Mouse (Mus musculus) heart, postnatal 14 days (tissue): ENCODE measurements around the gene Syt1. TPM values are rescaled to one million over a fixed set of nuclear protein-coding genes. Genes with fewer than 3 reads are reported as not detected.

Source experiments
- DNase-seq, 2 experiments: peaks; one replicate each; pipeline ENCODE4 v3.0.0; 2021 to 2022
- intact Hi-C: fragments of 180-260 bp; cut with DNase I; formaldehyde crosslinking; loops from one replicate; pipeline ENCODE4 v1.15.1; 2025
- long read RNA-seq, 2 experiments: library from polyadenylated mRNA; stranded (forward); transcript quantifications; one replicate each; pipeline ENCODE4 v2.0.0; 2021
- total RNA-seq, 2 experiments: library from RNA; stranded (reverse); gene quantifications; 2 replicates each; pipeline ENCODE4 v1.2.3; 2021

Syt1 gene
- total RNA-seq: under 1 TPM; 0.12 TPM
- long read RNA-seq, experiment 1, partial matches to known transcripts: 0 of 1 reads
- long read RNA-seq, experiment 1, other reads (novel, unspliced or antisense): 1 of 1 reads
- long read RNA-seq, experiment 2: 0 reads

DNA sequence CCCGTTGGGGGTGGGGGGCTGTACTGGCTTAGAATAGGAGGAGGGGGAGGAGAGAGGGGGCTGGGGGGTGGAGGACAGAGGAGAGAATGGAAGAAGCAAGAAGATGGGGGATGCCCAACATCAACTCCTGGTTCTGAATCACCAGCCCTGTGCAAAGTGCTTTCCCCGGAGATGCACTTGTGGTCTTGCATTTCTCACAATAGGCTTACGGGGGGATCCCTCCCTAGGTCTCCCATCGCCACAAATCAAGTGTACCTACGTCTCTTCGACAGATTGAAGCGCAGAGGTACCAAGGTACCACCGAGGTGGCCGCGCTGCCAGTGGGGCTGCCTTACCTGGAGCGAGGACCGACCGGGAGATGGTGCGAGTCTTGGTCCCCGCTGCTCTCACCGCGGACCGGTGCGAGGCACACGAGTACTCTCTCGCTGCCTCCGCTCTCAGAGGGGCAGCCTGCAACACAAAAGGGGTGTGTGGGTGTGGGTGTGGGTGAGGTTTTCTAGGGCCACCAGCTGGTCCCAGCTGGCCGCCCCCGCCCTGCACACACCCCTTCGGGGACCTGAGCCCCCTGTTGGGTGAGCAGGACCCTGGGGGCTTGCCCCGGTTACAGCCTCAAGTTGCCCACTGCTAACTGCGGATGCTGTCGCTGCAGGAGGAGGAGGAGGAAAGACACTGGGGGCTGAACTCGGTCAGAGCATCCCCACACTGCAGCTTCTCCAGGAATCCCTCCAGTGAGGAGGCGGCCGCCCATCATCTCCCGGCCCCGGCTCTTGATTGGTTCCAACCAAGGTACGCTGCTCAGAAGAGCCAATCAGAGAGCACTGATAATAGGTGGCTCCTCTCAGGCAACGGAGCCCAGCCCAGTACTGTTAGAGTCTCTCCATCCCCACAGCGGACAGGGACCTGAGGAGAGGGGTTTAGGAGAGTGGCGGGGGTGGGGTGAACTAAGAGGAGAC is at the start of gene Syt1:
Gene Syt1 (minus strand): TSS at position 742 of the 953 bp plus-strand sequence.
- intact Hi-C loops: no loop called here

GRCm38 (mm10) chr10:109056500-109056899 is 45.7 kb upstream of the Syt1 start:
- intact Hi-C loops: no loop called here
- no peak for DNase-seq

More for the DNA sequence above, at the start of gene Syt1:
- peak; percentile 2 to 16 for DNase-seq

- no peak for DNase-seq
- intact Hi-C loops: no loop called here
These were observed 36.8 kb upstream of the Syt1 start for GRCm38 (mm10) chr10:109047537-109047936.

GRCm38 (mm10) chr10:109046988-109047387 is 36.2 kb upstream of the Syt1 start:
- DNase-seq: no peak
- intact Hi-C loops: no loop called here

DNA sequence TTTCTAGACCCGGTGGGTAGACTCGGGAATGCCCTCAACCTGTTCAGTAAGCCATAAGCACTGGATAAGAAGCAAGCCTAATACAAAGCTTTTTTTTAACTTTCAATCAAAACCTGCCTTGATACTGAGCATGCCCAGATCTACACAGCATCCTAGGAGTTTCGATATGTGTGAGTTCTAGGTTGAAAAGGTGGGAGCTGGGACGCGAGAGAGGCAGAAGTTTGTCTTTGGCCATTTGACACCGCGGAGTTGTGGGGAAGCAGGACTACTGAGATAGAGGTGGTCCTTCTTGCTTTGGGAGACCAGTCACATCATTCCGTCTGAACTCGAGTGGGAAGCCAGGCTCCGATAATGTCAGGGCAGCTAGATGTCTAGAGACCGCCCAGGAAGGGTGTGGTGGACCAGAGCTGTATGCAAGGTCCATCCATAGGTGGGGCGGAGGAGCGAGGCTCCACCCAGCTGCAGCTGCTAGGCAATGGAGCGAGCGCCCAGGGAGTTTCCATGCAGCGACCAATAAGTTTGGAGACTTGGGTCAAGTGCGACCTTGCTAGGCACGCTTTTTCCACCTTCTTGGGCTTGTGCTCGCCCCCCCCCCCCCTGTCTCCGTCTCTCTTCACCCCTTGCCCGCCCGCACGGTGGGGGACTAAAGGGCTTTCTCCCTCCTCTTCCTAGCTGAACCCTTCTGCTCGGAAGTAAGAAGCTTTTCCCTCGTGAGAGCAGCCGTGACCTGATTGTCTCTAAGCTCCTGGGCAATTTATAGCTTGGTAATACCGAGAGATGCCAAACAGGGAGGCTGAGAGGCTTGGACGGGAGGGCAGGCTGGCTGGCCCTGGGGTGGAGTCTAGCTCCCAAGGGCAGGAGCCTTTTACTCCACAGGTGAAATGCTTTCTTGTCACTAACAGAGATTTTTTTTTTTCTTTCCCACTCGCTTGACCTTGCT is 714 bp upstream of the Syt1 start:
- intact Hi-C loops: no loop called here
- peak in 1 of 2 experiments; percentile 3 for DNase-seq

DNA sequence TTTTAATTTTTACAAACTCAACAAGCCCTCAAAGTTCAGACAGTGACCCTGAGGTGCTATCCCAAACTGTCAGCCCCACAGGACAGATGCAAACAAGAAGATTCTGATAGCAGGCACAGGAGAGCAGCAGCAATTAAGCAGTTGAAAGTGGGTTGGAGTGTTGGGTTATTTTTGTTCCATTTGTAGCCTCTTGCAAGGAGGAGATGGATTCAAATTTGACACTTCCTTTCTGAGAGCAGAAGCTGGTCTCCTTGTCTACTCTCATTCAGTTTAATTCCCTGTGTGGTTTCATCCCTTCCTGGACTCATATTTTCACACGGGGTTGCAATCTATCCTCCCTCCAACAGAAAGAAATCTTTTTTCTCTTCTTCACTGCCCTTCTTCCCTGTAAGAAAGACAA is 951 bp downstream of the Syt1 start:
- DNase-seq: no peak
- intact Hi-C loops: no loop called here

GRCm38 (mm10) chr10:109008456-109008855 is 2.3 kb downstream of the Syt1 start:
- no peak for DNase-seq
- intact Hi-C loops: no loop called here

GRCm38 (mm10) chr10:109003482-109003881 is 7.3 kb downstream of the Syt1 start:
- DNase-seq: no peak
- intact Hi-C loops: no loop called here

GRCm38 (mm10) chr10:108987250-108987649 is 23.5 kb downstream of the Syt1 start:
- intact Hi-C loops: no loop called here
- no peak for DNase-seq

DNA sequence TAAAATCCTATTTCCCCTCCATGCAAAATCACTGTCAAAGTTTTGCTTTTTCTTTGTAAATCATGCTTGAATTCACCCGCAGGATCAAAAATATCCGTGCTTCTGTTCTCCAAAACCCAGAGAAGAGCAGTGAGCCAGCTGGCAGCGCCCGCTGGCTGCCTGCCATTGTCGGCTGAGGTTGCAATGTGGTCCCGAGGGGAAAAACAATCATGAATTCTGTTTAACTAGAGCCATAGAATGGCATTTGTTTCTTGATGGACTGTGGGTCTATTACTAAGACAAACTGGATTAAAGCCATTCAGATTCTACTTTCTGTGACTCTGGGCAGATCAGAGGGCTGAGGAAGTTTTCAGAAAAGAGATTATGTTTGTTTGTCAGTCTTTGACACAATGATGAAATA is 31.1 kb downstream of the Syt1 start:
- DNase-seq: peak; percentile 45 to 46
- intact Hi-C loops: no loop called here

GRCm38 (mm10) chr10:108954952-108955351 is 55.8 kb downstream of the Syt1 start:
- no peak for DNase-seq
- intact Hi-C loops: no loop called here

DNA sequence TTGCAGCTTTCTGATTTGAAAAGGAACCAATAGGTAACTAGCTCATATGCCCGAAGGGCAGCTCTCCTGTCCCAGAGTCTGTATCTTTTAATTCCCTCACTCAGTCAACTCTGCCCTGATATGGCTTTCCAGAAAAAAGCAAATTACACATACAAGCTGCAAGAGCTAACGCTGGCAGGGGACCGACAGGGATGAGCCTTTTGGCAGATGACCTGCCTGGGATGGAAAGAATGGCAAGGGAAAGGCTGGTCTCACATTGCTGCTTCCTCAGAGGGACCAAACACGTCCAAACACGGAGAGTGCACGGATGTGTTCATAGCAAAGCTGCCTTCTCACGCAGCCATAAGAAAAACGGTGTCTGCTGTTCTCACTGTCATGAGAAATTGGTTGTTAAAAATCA is 58.6 kb downstream of the Syt1 start:
- intact Hi-C loops: no loop called here
- DNase-seq: no peak

DNA sequence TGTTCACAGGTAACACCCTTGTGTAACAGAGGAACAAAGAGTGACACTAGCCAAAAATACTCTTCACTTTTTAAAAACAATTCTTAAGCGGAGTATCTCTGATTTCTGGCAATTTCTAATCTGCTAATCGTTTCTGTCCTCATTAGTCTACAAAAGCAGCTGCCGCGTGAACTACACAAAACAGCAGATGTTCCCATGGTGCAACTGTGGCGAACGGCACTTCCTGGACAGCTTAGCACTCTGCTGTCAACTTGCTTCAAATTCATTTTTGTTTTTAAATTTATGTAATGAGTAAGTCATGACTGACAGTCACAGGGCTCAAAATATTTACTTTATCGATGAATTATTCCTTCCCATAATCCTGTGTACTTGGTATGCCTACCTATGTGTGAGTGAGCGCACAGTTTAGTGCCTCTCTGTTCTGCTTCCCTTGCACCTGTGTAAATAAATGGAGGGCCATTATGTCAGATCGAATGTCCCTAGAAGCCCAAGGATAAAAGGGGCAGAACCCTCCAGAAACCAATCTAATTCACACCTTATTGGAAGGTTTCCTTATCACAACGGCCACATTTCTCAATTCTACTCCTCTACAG is 73.8 kb downstream of the Syt1 start:
- intact Hi-C loops: no loop called here

GRCm38 (mm10) chr10:108930299-108930698 is 80.5 kb downstream of the Syt1 start:
- no peak for DNase-seq
- intact Hi-C loops: no loop called here

More for the DNA sequence above, 73.8 kb downstream of the Syt1 start:
- DNase-seq: no peak

- intact Hi-C loops: no loop called here
- DNase-seq: no peak
These were observed 81.1 kb downstream of the Syt1 start for GRCm38 (mm10) chr10:108929676-108930075.

DNA sequence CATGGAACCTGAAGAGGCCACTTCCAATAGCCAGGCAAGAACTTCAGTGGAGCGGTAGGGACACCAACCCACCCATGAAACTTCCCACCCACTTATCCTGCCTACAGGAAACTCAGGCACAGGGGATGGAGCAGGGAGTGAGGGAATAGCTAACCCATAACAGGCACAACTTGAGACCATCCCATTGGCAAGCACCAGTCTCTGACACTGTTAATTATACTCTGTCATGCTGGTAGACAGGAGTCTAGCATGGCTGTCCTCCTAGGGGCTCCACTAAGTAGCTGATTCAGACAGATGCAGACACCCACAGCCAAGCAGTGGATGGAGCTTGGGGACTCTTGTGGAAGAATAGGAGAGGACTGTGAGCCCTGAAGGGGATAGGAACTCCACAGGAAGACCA is 105.5 kb downstream of the Syt1 start:
- intact Hi-C loops: no loop called here
- no peak for DNase-seq

- DNase-seq: no peak
- intact Hi-C loops: no loop called here
These were observed 106.4 kb downstream of the Syt1 start for GRCm38 (mm10) chr10:108904371-108904770.

- intact Hi-C loops: no loop called here
- DNase-seq: no peak
These were observed 114.3 kb downstream of the Syt1 start for GRCm38 (mm10) chr10:108896529-108896928.

- no peak for DNase-seq
- intact Hi-C loops: no loop called here
These were observed 117.5 kb downstream of the Syt1 start for GRCm38 (mm10) chr10:108893288-108893687.

DNA sequence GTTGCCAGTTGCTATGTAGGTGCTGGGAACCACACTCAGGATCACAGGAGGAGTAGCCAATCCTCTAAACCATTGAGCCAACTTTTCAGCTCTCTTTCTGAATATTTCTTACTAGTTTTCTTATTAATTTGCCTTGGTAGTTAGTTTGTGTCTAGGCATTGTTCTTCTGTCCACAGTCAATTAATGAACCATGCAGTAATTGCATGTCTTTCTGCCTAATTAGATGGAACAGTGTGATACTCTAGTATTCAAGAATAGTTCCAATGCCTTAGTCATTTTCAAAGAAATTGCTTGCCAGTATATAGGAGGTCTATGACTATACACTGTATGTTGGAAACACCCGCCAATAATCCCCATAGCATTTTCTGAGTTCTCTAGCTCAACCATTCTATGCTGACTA is 118.3 kb downstream of the Syt1 start:
- intact Hi-C loops: no loop called here
- no peak for DNase-seq
